Mouse (Mus musculus): ENCODE measurements at regions not wholly inside any gene's neighbourhood (a gene's known extent, or its start where the extent isn't known, plus 50 kb on each side); places are given as distances from the start of the nearest gene placed in this dataset.

- in situ Hi-C loops (cut with MboI; ENCODE audit: low sequenced_read_pairs): no loop called here
Observed at GRCm38 (mm10) chr17:45169257-45169994, 264.1 kb downstream of the Cdc5l start.
